Mouse (Mus musculus): ENCODE data around the gene Nat8f2.
"Not testable (repeated sequence)": the region's sequence is repeated elsewhere in the genome, so short reads cannot be mapped to it uniquely, and the experiment has no call there.

Gene Nat8f2

GRCm38 (mm10) chr6:85864900-85865639 lies 3.9 kb downstream of the Nat8f2 start:
- in situ Hi-C loops (cut with MboI; ENCODE audit: low sequenced_read_pairs) = not testable (repeated sequence)

- in situ Hi-C loops (cut with MboI; ENCODE audit: low sequenced_read_pairs) = no loop called here
Observed at GRCm38 (mm10) chr6:85863840-85864239, 5.1 kb downstream of the Nat8f2 start.

GRCm38 (mm10) chr6:85863136-85863535 lies 5.8 kb downstream of the Nat8f2 start:
- in situ Hi-C loops (cut with MboI; ENCODE audit: low sequenced_read_pairs) = no loop called here

- in situ Hi-C loops (cut with MboI; ENCODE audit: low sequenced_read_pairs) = no loop called here
Observed at GRCm38 (mm10) chr6:85862565-85862964, 6.4 kb downstream of the Nat8f2 start.

- in situ Hi-C loops (cut with MboI; ENCODE audit: low sequenced_read_pairs) = no loop called here
Observed at GRCm38 (mm10) chr6:85861247-85861646, 7.7 kb downstream of the Nat8f2 start.

GRCm38 (mm10) chr6:85856194-85856678 lies 12.7 kb downstream of the Nat8f2 start:
- in situ Hi-C loops (cut with MboI; ENCODE audit: low sequenced_read_pairs) = no loop called here

GRCm38 (mm10) chr6:85853481-85853880 lies 15.5 kb downstream of the Nat8f2 start:
- in situ Hi-C loops (cut with MboI; ENCODE audit: low sequenced_read_pairs) = no loop called here

- in situ Hi-C loops (cut with MboI; ENCODE audit: low sequenced_read_pairs) = no loop called here
Observed at GRCm38 (mm10) chr6:85851062-85851773, 17.7 kb downstream of the Nat8f2 start.

- in situ Hi-C loops (cut with MboI; ENCODE audit: low sequenced_read_pairs) = no loop called here
Observed at GRCm38 (mm10) chr6:85849240-85849639, 19.7 kb downstream of the Nat8f2 start.

GRCm38 (mm10) chr6:85848140-85848539 lies 20.8 kb downstream of the Nat8f2 start:
- in situ Hi-C loops (cut with MboI; ENCODE audit: low sequenced_read_pairs) = no loop called here

GRCm38 (mm10) chr6:85846921-85847320 lies 22.0 kb downstream of the Nat8f2 start:
- in situ Hi-C loops (cut with MboI; ENCODE audit: low sequenced_read_pairs) = no loop called here

GRCm38 (mm10) chr6:85843677-85844458 lies 25.1 kb downstream of the Nat8f2 start:
- in situ Hi-C loops (cut with MboI; ENCODE audit: low sequenced_read_pairs) = not testable (repeated sequence)

- in situ Hi-C loops (cut with MboI; ENCODE audit: low sequenced_read_pairs) = no loop called here
Observed at GRCm38 (mm10) chr6:85839982-85840381, 29.0 kb downstream of the Nat8f2 start.

- in situ Hi-C loops (cut with MboI; ENCODE audit: low sequenced_read_pairs) = no loop called here
Observed at GRCm38 (mm10) chr6:85838674-85839073, 30.3 kb downstream of the Nat8f2 start.

GRCm38 (mm10) chr6:85837307-85837706 lies 31.7 kb downstream of the Nat8f2 start:
- in situ Hi-C loops (cut with MboI; ENCODE audit: low sequenced_read_pairs) = not testable (repeated sequence)

- in situ Hi-C loops (cut with MboI; ENCODE audit: low sequenced_read_pairs) = not testable (repeated sequence)
Observed at GRCm38 (mm10) chr6:85836827-85837226, 32.1 kb downstream of the Nat8f2 start.

- in situ Hi-C loops (cut with MboI; ENCODE audit: low sequenced_read_pairs) = not testable (repeated sequence)
Observed at GRCm38 (mm10) chr6:85836098-85836497, 32.9 kb downstream of the Nat8f2 start.

- in situ Hi-C loops (cut with MboI; ENCODE audit: low sequenced_read_pairs) = not testable (repeated sequence)
Observed at GRCm38 (mm10) chr6:85835104-85835503, 33.9 kb downstream of the Nat8f2 start.

GRCm38 (mm10) chr6:85834504-85835100 lies 34.4 kb downstream of the Nat8f2 start:
- in situ Hi-C loops (cut with MboI; ENCODE audit: low sequenced_read_pairs) = not testable (repeated sequence)

- in situ Hi-C loops (cut with MboI; ENCODE audit: low sequenced_read_pairs) = no loop called here
Observed at GRCm38 (mm10) chr6:85831796-85832321, 37.1 kb downstream of the Nat8f2 start, which contains the start of gene Nat8. Nat8 (minus strand) TSS chr6:85832082.

- in situ Hi-C loops (cut with MboI; ENCODE audit: low sequenced_read_pairs) = no loop called here
Observed at GRCm38 (mm10) chr6:85829462-85829861, 39.5 kb downstream of the Nat8f2 start.

All from CH12F3 (cell line).